Mouse (Mus musculus): Measurements from ENCODE around the gene Ankrd65. TPM values are rescaled to one million over a fixed set of nuclear protein-coding genes. Genes with fewer than 3 reads are reported as not detected.

Ankrd65 gene
- polyA plus RNA-seq, 1 experiment from 2014 or later, result not detected

GRCm38 (mm10) chr4:155759862-155760612 lies 30.2 kb upstream of the Ankrd65 start:
- Histone ChIP-seq H3K4me3 (ENCODE audit: low read depth, low read length) (peak overlapping the region; percentile 88), H3K4me1 (ENCODE audit: control insufficient read depth, insufficient read depth, low read length) (no peaks in the 10 kb centered on the region; the same call in none of the 2 replicates), H3K4me2 (ENCODE audit: low read depth, low read length) (peak overlapping the region; percentile 87), H3K36me3 (replicated peaks; ENCODE audit: control insufficient read depth, insufficient read depth, low read depth, low read length) (peaks cover 4% of the 10 kb centered on the region), H3K27me3 (ENCODE audit: control insufficient read depth, insufficient read depth, low read length) (no peaks in the 10 kb centered on the region), H3K9ac (replicated peaks; ENCODE audit: low read length) (peak overlapping the region; percentile 70), H3K27ac (replicated peaks; ENCODE audit: low read depth, low read length) (no peak overlapping the region; the same call in 1 of the 2 replicates), H3K9me3 (replicated peaks; ENCODE audit: control insufficient read depth, low read length) (no peaks in the 10 kb centered on the region)
- peak; percentile 59 for DNase-seq (ENCODE audit: low spot score)
- ATAC-seq (replicated peaks; ENCODE audit: insufficient number of reproducible peaks, low FRiP score, low TSS enrichment, low read depth), result no peak
- WGBS, result 4% methylated on average over 10 of the region's 10 CpGs

GRCm38 (mm10) chr4:155760613-155761355 lies 29.5 kb upstream of the Ankrd65 start, which contains the start of gene Atad3a:
Atad3a (minus strand) TSS chr4:155761093.
- DNase-seq (ENCODE audit: low spot score), result peak; percentile 97
- Histone ChIP-seq H3K9me3 (replicated peaks; ENCODE audit: control insufficient read depth, low read length) (no peaks in the 10 kb centered on the region), H3K27me3 (ENCODE audit: control insufficient read depth, insufficient read depth, low read length) (no peaks in the 10 kb centered on the region), H3K4me3 (ENCODE audit: low read depth, low read length) (peak within 1 kb of the TSS; percentile 88), H3K27ac (replicated peaks; ENCODE audit: low read depth, low read length) (peak within 1 kb of the TSS; percentile 0; the same call in 1 of the 2 replicates), H3K4me1 (ENCODE audit: control insufficient read depth, insufficient read depth, low read length) (no peaks in the 10 kb centered on the region; the same call in none of the 2 replicates), H3K4me2 (ENCODE audit: low read depth, low read length) (peak within 1 kb of the TSS; percentile 87), H3K36me3 (replicated peaks; ENCODE audit: control insufficient read depth, insufficient read depth, low read depth, low read length) (peaks cover 4% of the 10 kb centered on the region), H3K9ac (replicated peaks; ENCODE audit: low read length) (peak within 1 kb of the TSS; percentile 70)
- ATAC-seq (replicated peaks; ENCODE audit: insufficient number of reproducible peaks, low FRiP score, low TSS enrichment, low read depth), result peak; percentile 95
- WGBS, result under 1% methylated on average over 66 of the region's 68 CpGs

- 2% methylated on average over 28 of the region's 28 CpGs for WGBS
- DNase-seq (ENCODE audit: low spot score), result no peak
- Histone ChIP-seq H3K27me3 (ENCODE audit: control insufficient read depth, insufficient read depth, low read length) (no peaks in the 10 kb centered on the region), H3K4me3 (ENCODE audit: low read depth, low read length) (peak overlapping the region; percentile 88), H3K4me2 (ENCODE audit: low read depth, low read length) (peak overlapping the region; percentile 87), H3K27ac (replicated peaks; ENCODE audit: low read depth, low read length) (0 out of 2 replicates have a peak overlapping the region, but pooled peaks have one; percentile 0), H3K9me3 (replicated peaks; ENCODE audit: control insufficient read depth, low read length) (no peaks in the 10 kb centered on the region), H3K36me3 (replicated peaks; ENCODE audit: control insufficient read depth, insufficient read depth, low read depth, low read length) (no peaks in the 10 kb centered on the region; the same call in 1 of the 2 replicates), H3K9ac (replicated peaks; ENCODE audit: low read length) (peak overlapping the region; percentile 61), H3K4me1 (ENCODE audit: control insufficient read depth, insufficient read depth, low read length) (no peaks in the 10 kb centered on the region; the same call in none of the 2 replicates)
- ATAC-seq (replicated peaks; ENCODE audit: insufficient number of reproducible peaks, low FRiP score, low TSS enrichment, low read depth), result 0 out of 2 replicates have a peak, but pooled peaks have one; percentile 12
These were observed 28.7 kb upstream of the Ankrd65 start for GRCm38 (mm10) chr4:155761356-155762099.

GRCm38 (mm10) chr4:155762357-155762756 lies 27.9 kb upstream of the Ankrd65 start:
- no peak for DNase-seq (ENCODE audit: low spot score)
- Histone ChIP-seq H3K4me2 (ENCODE audit: low read depth, low read length) (no peak overlapping the region; the same call in 1 of the 2 replicates), H3K9ac (replicated peaks; ENCODE audit: low read length) (no peak overlapping the region), H3K4me3 (ENCODE audit: low read depth, low read length) (no peak overlapping the region), H3K27ac (replicated peaks; ENCODE audit: low read depth, low read length) (no peak overlapping the region), H3K27me3 (ENCODE audit: control insufficient read depth, insufficient read depth, low read length) (no peaks in the 10 kb centered on the region), H3K9me3 (replicated peaks; ENCODE audit: control insufficient read depth, low read length) (no peaks in the 10 kb centered on the region), H3K36me3 (replicated peaks; ENCODE audit: control insufficient read depth, insufficient read depth, low read depth, low read length) (no peaks in the 10 kb centered on the region; the same call in 1 of the 2 replicates), H3K4me1 (ENCODE audit: control insufficient read depth, insufficient read depth, low read length) (no peaks in the 10 kb centered on the region; the same call in none of the 2 replicates)
- 88% methylated on average over 3 of the region's 3 CpGs for WGBS
- ATAC-seq (replicated peaks; ENCODE audit: insufficient number of reproducible peaks, low FRiP score, low TSS enrichment, low read depth), result no peak

- DNase-seq (ENCODE audit: low spot score) (no peak), ATAC-seq (replicated peaks; ENCODE audit: insufficient number of reproducible peaks, low FRiP score, low TSS enrichment, low read depth) (no peak)
- H3K27ac ChIP-seq (replicated peaks; ENCODE audit: low read depth, low read length), result no peak overlapping the region
These were observed 20.8 kb upstream of the Ankrd65 start for GRCm38 (mm10) chr4:155769496-155769879.

GRCm38 (mm10) chr4:155769880-155770512 lies 20.2 kb upstream of the Ankrd65 start:
- under 1% methylated on average over 39 of the region's 39 CpGs for WGBS
- ATAC-seq (replicated peaks; ENCODE audit: insufficient number of reproducible peaks, low FRiP score, low TSS enrichment, low read depth), result peak; percentile 80
- peak; percentile 93 for DNase-seq (ENCODE audit: low spot score)
- Histone ChIP-seq H3K27me3 (ENCODE audit: control insufficient read depth, insufficient read depth, low read length) (no peaks in the 10 kb centered on the region; the same call in 1 of the 2 replicates), H3K4me2 (ENCODE audit: low read depth, low read length) (peak overlapping the region; percentile 77), H3K4me1 (ENCODE audit: control insufficient read depth, insufficient read depth, low read length) (peaks cover 2% of the 10 kb centered on the region), H3K9ac (replicated peaks; ENCODE audit: low read length) (peak overlapping the region; percentile 90), H3K4me3 (ENCODE audit: low read depth, low read length) (peak overlapping the region; percentile 43), H3K9me3 (replicated peaks; ENCODE audit: control insufficient read depth, low read length) (no peaks in the 10 kb centered on the region), H3K36me3 (replicated peaks; ENCODE audit: control insufficient read depth, insufficient read depth, low read depth, low read length) (no peaks in the 10 kb centered on the region), H3K27ac (replicated peaks; ENCODE audit: low read depth, low read length) (peak overlapping the region; percentile 52)

More at GRCm38 (mm10) chr4:155769496-155769879, 20.8 kb upstream of the Ankrd65 start:
- H3K4me3 ChIP-seq (ENCODE audit: low read depth, low read length), result peak overlapping the region; percentile 43
- H3K27me3 ChIP-seq (ENCODE audit: control insufficient read depth, insufficient read depth, low read length), result no peaks in the 10 kb centered on the region; the same call in 1 of the 2 replicates
- no peaks in the 10 kb centered on the region for H3K9me3 ChIP-seq (replicated peaks; ENCODE audit: control insufficient read depth, low read length)
- H3K9ac ChIP-seq (replicated peaks; ENCODE audit: low read length), result peak overlapping the region; percentile 90
- 66% methylated on average over 5 of the region's 5 CpGs for WGBS
- H3K4me1 ChIP-seq (ENCODE audit: control insufficient read depth, insufficient read depth, low read length), result peaks cover 2% of the 10 kb centered on the region
- H3K4me2 ChIP-seq (ENCODE audit: low read depth, low read length), result peak overlapping the region; percentile 77
- no peaks in the 10 kb centered on the region for H3K36me3 ChIP-seq (replicated peaks; ENCODE audit: control insufficient read depth, insufficient read depth, low read depth, low read length)

GRCm38 (mm10) chr4:155770626-155771025 lies 19.6 kb upstream of the Ankrd65 start:
- no peaks in the 10 kb centered on the region for H3K9me3 ChIP-seq (replicated peaks; ENCODE audit: control insufficient read depth, low read length)
- H3K36me3 ChIP-seq (replicated peaks; ENCODE audit: control insufficient read depth, insufficient read depth, low read depth, low read length), result no peaks in the 10 kb centered on the region
- peak overlapping the region; percentile 90 for H3K9ac ChIP-seq (replicated peaks; ENCODE audit: low read length)
- peak overlapping the region; percentile 43 for H3K4me3 ChIP-seq (ENCODE audit: low read depth, low read length)
- H3K27me3 ChIP-seq (ENCODE audit: control insufficient read depth, insufficient read depth, low read length), result no peaks in the 10 kb centered on the region; the same call in 1 of the 2 replicates
- 42% methylated on average over 24 of the region's 24 CpGs for WGBS
- 0 out of 2 replicates have a peak, but pooled peaks have one; percentile 7 for ATAC-seq (replicated peaks; ENCODE audit: insufficient number of reproducible peaks, low FRiP score, low TSS enrichment, low read depth)
- no peak for DNase-seq (ENCODE audit: low spot score)
- no peak overlapping the region for H3K27ac ChIP-seq (replicated peaks; ENCODE audit: low read depth, low read length)
- peaks cover 2% of the 10 kb centered on the region for H3K4me1 ChIP-seq (ENCODE audit: control insufficient read depth, insufficient read depth, low read length)
- H3K4me2 ChIP-seq (ENCODE audit: low read depth, low read length), result peak overlapping the region; percentile 77

All from embryonic facial prominence, embryonic 11.5 days (tissue).